Mouse (Mus musculus): ENCODE data around the gene Cnnm4. TPM values are rescaled to one million over a fixed set of nuclear protein-coding genes. Genes with fewer than 3 reads are reported as not detected.

Gene Cnnm4
- polyA plus RNA-seq, 1 experiment from 2014 or later = 10.1 TPM

DNA sequence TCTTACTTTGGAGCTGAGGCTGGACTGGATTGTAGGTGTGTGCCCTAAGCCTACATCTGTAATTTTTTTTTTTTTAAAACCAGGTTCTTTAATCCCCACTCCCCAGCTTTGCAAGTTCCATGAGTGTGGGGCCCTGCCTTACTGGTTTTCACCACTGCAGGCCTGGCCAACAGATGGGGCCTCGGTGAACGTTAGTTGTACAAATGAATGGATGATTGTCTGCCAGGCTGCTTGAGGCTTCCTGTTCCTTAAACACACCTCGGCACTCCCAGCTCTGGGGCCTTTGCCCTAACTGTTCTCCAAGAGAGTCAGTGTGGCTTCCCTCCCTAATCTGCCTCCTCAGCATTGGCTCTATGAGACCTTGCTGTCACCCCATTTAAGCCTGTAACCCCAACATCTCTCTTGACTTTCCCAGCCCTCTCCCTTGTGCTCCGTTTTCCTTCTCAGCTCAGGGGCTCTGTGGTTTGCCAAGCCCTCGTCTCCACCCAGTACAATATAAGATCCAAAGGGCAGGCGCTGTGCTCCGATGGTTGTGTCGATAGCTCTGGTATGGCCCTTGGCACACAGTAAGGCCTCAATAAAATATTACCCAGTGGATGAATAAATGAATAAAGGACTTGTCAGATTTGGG is 4.2 kb downstream of the Cnnm4 start:
- Histone ChIP-seq H3K27ac (no peak overlapping the region), H3K4me3 (no peak overlapping the region), H3K9me3 (no peaks in the 10 kb centered on the region), H3K9ac (no peak overlapping the region), H3K4me2 (replicated peaks) (peak overlapping the region; percentile 65), H3K4me1 (peaks cover 47% of the 10 kb centered on the region), H3K36me3 (no peaks in the 10 kb centered on the region), H3K27me3 (replicated peaks) (no peaks in the 10 kb centered on the region)
- no peak for ATAC-seq (ENCODE audit: low FRiP score, low read depth)
- WGBS = 57% methylated on average over 8 of the region's 8 CpGs

DNA sequence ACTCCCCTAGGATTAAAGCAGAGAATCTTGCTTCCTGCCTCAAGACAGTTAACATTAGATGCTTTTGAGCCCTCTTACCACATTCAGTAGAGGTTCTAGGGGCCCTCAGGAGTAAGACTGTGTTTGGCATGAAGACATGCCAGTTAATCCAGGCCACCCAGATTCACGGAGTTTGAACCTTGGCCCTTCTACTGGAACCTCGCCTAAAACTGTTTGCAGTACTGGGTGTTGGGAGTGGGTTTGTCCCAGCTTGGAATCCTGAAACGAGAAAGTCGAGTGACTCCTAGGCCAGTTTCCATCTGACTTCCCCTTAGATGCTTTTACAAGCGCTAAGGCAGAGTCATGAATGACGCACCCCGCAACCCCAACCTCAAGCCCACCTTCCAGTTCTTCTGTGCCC is 5.0 kb downstream of the Cnnm4 start:
- ATAC-seq (ENCODE audit: low FRiP score, low read depth) = no peak
- no peaks in the 10 kb centered on the region for H3K36me3 ChIP-seq
- H3K4me2 ChIP-seq (replicated peaks) = peak overlapping the region; percentile 65; the same call in 1 of the 2 replicates
- H3K9me3 ChIP-seq = no peaks in the 10 kb centered on the region
- peaks cover 47% of the 10 kb centered on the region for H3K4me1 ChIP-seq
- no peak overlapping the region for H3K9ac ChIP-seq
- WGBS = 84% methylated on average over 7 of the region's 7 CpGs
- no peaks in the 10 kb centered on the region for H3K27me3 ChIP-seq (replicated peaks)
- H3K27ac ChIP-seq = no peak overlapping the region
- no peak overlapping the region for H3K4me3 ChIP-seq

DNA sequence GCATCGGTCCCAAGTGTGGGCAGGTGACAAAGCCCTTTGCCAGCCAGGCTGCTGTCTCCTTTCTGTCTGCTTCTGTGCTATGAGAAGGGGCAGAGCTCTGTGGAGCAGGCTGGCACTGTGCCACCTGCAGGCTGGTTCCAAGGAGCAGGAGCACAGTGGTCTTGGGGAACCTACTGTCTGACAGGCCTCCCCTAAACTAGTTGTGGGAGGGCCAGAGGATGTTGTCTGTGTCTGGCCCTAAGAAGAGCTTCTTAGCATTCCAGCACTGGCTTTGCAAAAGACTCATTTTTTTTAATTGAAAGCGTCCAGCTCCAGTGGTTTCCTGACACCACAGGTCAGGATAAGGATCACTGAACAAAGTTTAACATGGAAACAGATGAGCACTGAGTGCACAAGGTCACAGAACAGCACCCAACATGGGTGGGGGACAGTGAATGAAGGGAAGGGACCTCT is 6.9 kb downstream of the Cnnm4 start:
- Histone ChIP-seq H3K27ac (no peak overlapping the region), H3K4me1 (peaks cover 29% of the 10 kb centered on the region), H3K4me2 (replicated peaks) (no peak overlapping the region), H3K4me3 (no peak overlapping the region), H3K9me3 (no peaks in the 10 kb centered on the region), H3K36me3 (no peaks in the 10 kb centered on the region), H3K9ac (0 out of 2 replicates have a peak overlapping the region, but pooled peaks have one; percentile 17), H3K27me3 (replicated peaks) (no peaks in the 10 kb centered on the region)
- WGBS = 78% methylated on average over 2 of the region's 2 CpGs
- no peak for ATAC-seq (ENCODE audit: low FRiP score, low read depth)

- WGBS = 88% methylated on average over 12 of the region's 12 CpGs
- no peaks in the 10 kb centered on the region for H3K9me3 ChIP-seq
Measured at GRCm38 (mm10) chr1:36479903-36480899, 8.8 kb downstream of the Cnnm4 start.

GRCm38 (mm10) chr1:36483825-36484224 is 12.4 kb downstream of the Cnnm4 start:
- Histone ChIP-seq H3K27me3 (replicated peaks) (no peaks in the 10 kb centered on the region), H3K9me3 (no peaks in the 10 kb centered on the region), H3K27ac (no peak overlapping the region), H3K9ac (no peak overlapping the region), H3K36me3 (no peaks in the 10 kb centered on the region), H3K4me3 (no peak overlapping the region), H3K4me1 (no peaks in the 10 kb centered on the region), H3K4me2 (replicated peaks) (no peak overlapping the region)
- no peak for ATAC-seq (ENCODE audit: low FRiP score, low read depth)
- WGBS = 76% methylated on average over 4 of the region's 4 CpGs

More at GRCm38 (mm10) chr1:36479903-36480899, 8.8 kb downstream of the Cnnm4 start:
- ATAC-seq (ENCODE audit: low FRiP score, low read depth) = no peak
- H3K27ac ChIP-seq = no peak overlapping the region
- no peaks in the 10 kb centered on the region for H3K36me3 ChIP-seq
- no peak overlapping the region for H3K9ac ChIP-seq
- H3K27me3 ChIP-seq (replicated peaks) = no peaks in the 10 kb centered on the region
- no peak overlapping the region for H3K4me3 ChIP-seq
- no peak overlapping the region for H3K4me2 ChIP-seq (replicated peaks)
- H3K4me1 ChIP-seq = peaks cover 11% of the 10 kb centered on the region

- Histone ChIP-seq H3K27me3 (replicated peaks) (no peaks in the 10 kb centered on the region), H3K36me3 (no peaks in the 10 kb centered on the region), H3K4me1 (no peaks in the 10 kb centered on the region; the same call in 1 of the 2 replicates), H3K4me2 (replicated peaks) (no peak overlapping the region), H3K27ac (no peak overlapping the region), H3K4me3 (no peak overlapping the region), H3K9me3 (no peaks in the 10 kb centered on the region), H3K9ac (no peak overlapping the region)
- no peak for ATAC-seq (ENCODE audit: low FRiP score, low read depth)
- 93% methylated on average over 7 of the region's 7 CpGs for WGBS
Measured at GRCm38 (mm10) chr1:36485080-36485479, 13.7 kb downstream of the Cnnm4 start.

- Histone ChIP-seq H3K9me3 (no peaks in the 10 kb centered on the region), H3K4me1 (no peaks in the 10 kb centered on the region; the same call in 1 of the 2 replicates), H3K27ac (no peak overlapping the region), H3K36me3 (no peaks in the 10 kb centered on the region), H3K9ac (no peak overlapping the region), H3K4me3 (no peak overlapping the region), H3K27me3 (replicated peaks) (no peaks in the 10 kb centered on the region), H3K4me2 (replicated peaks) (no peak overlapping the region)
- WGBS = 77% methylated on average over 9 of the region's 9 CpGs
- no peak for ATAC-seq (ENCODE audit: low FRiP score, low read depth)
Measured at GRCm38 (mm10) chr1:36487111-36487510, 15.7 kb downstream of the Cnnm4 start.

DNA sequence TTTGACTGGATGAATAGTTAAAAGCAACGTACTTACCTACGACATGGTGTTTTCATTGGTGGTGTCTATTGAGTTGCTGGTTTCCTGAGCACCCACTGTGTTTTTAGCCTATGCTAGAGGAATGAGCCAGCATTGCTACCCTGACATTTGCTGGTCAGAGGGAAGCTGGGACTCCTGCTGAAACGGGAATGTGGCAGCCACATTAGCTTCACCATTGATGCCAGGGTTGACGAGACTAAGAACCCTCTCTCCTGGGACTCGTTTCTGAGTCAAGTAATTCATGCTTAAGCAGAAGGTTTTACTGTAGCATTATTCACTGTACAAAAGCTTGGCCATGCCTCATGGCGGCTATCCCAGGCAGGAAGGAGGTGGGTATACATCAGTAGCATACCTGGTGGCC is 18.2 kb downstream of the Cnnm4 start:
- Histone ChIP-seq H3K9me3 (no peaks in the 10 kb centered on the region), H3K9ac (no peak overlapping the region), H3K4me3 (no peak overlapping the region), H3K4me1 (no peaks in the 10 kb centered on the region; the same call in 1 of the 2 replicates), H3K4me2 (replicated peaks) (no peak overlapping the region), H3K27me3 (replicated peaks) (no peaks in the 10 kb centered on the region), H3K36me3 (no peaks in the 10 kb centered on the region), H3K27ac (no peak overlapping the region)
- WGBS = 66% methylated on average over 6 of the region's 6 CpGs
- ATAC-seq (ENCODE audit: low FRiP score, low read depth) = no peak

- no peaks in the 10 kb centered on the region; the same call in 1 of the 2 replicates for H3K4me1 ChIP-seq
- WGBS = 57% methylated on average over 9 of the region's 9 CpGs
- H3K4me2 ChIP-seq (replicated peaks) = no peak overlapping the region
- no peaks in the 10 kb centered on the region for H3K9me3 ChIP-seq
- H3K36me3 ChIP-seq = no peaks in the 10 kb centered on the region
- no peaks in the 10 kb centered on the region for H3K27me3 ChIP-seq (replicated peaks)
- H3K9ac ChIP-seq = no peak overlapping the region
- no peak for ATAC-seq (ENCODE audit: low FRiP score, low read depth)
- H3K27ac ChIP-seq = no peak overlapping the region
- no peak overlapping the region for H3K4me3 ChIP-seq
Measured at GRCm38 (mm10) chr1:36492416-36493139, 21.2 kb downstream of the Cnnm4 start.

DNA sequence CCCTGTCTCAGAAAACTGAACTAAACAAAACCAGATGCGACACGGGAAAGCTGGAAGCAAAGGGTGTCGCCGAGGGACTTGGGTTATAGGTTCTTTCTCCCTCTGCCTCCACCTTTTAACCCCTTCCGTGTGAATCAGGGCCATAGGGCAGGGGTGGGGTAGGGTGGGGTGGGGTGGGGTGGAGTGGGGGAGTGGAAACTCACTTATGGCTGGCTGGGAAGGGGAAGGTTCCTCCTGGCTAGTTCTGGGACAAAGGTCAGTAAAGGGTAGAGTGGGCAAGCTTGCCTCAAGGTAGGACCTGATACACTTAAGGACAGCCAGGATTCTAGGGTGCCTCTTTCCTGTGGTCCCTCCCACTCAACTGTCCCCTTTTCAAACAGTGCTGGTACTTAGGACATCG is 21.9 kb downstream of the Cnnm4 start:
- Histone ChIP-seq H3K4me2 (replicated peaks) (no peak overlapping the region), H3K9ac (no peak overlapping the region), H3K27ac (no peak overlapping the region), H3K36me3 (peaks cover 2% of the 10 kb centered on the region; the same call in 1 of the 2 replicates), H3K27me3 (replicated peaks) (no peaks in the 10 kb centered on the region), H3K9me3 (no peaks in the 10 kb centered on the region), H3K4me1 (no peaks in the 10 kb centered on the region; the same call in 1 of the 2 replicates), H3K4me3 (no peak overlapping the region)
- ATAC-seq (ENCODE audit: low FRiP score, low read depth) = no peak
- WGBS = 83% methylated on average over 6 of the region's 6 CpGs

DNA sequence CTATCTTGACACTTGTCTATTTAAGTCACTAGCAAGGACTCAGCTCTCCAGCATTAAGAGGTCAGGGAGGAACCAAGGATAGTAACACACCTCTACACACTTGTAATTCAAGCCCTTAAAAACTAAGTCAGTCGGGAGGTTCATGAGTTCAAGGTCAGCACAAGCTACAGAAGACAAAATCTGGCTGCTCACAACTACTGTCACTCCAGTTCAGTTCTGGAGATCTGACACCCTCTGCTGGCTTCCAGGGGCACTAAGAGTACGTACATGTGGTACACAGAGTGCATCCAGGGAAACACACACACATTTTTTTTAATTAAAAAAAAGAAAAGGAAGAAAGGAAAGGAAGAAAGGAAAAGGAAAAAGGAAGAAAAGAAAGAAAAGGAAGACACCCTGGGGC is 25.3 kb downstream of the Cnnm4 start:
- Histone ChIP-seq H3K9me3 (no peaks in the 10 kb centered on the region), H3K27me3 (replicated peaks) (no peaks in the 10 kb centered on the region), H3K4me3 (no peak overlapping the region), H3K27ac (no peak overlapping the region), H3K4me1 (no peaks in the 10 kb centered on the region), H3K36me3 (peaks cover 23% of the 10 kb centered on the region), H3K4me2 (replicated peaks) (no peak overlapping the region), H3K9ac (no peak overlapping the region)
- 58% methylated on average over 2 of the region's 2 CpGs for WGBS
- no peak for ATAC-seq (ENCODE audit: low FRiP score, low read depth)

GRCm38 (mm10) chr1:36497312-36497711 is 25.9 kb downstream of the Cnnm4 start:
- H3K27ac ChIP-seq = no peak overlapping the region
- H3K9ac ChIP-seq = no peak overlapping the region
- ATAC-seq (ENCODE audit: low FRiP score, low read depth) = no peak
- WGBS = 71% methylated on average over 2 of the region's 2 CpGs
- no peak overlapping the region for H3K4me2 ChIP-seq (replicated peaks)
- H3K36me3 ChIP-seq = peaks cover 23% of the 10 kb centered on the region
- H3K27me3 ChIP-seq (replicated peaks) = no peaks in the 10 kb centered on the region
- no peaks in the 10 kb centered on the region for H3K9me3 ChIP-seq
- no peak overlapping the region for H3K4me3 ChIP-seq
- no peaks in the 10 kb centered on the region for H3K4me1 ChIP-seq

Data from neural tube, embryonic 12.5 days (tissue).